Mouse (Mus musculus): ENCODE data around the gene Gm10944. TPM values are rescaled to one million over a fixed set of nuclear protein-coding genes. Genes with fewer than 3 reads are reported as not detected.

Gene Gm10944
- not detected in 4 replicates for total RNA-seq (2023)

GRCm38 (mm10) chr10:10681048-10681447 lies at the start of gene Gm10944:
Gene Gm10944, plus strand, starts transcription at chr10:10681348.

Other genes starting within 250 kb of the Gm10944 start
- not detected in 4 replicates for gene Adgb, start 209.0 kb upstream of the Gm10944 start, total RNA-seq (2023)
- gene Rab32, start 123.1 kb upstream of the Gm10944 start, total RNA-seq (2023), result 2.0 to 4.6 TPM (median 2.9 TPM) in 4 replicates

Data from B cell, adult 62 days (primary cell).